Mouse (Mus musculus) heart, postnatal 36 days (tissue): ENCODE data around the gene Srpk2. TPM values are rescaled to one million over a fixed set of nuclear protein-coding genes. Genes with fewer than 3 reads are reported as not detected.
"Not testable (repeated sequence)": the region's sequence is repeated elsewhere in the genome, so short reads cannot be mapped to it uniquely, and the experiment has no call there.

Source experiments
- DNase-seq, 2 experiments: peaks; one replicate each; pipeline ENCODE4 v3.0.0; 2021 to 2022
- intact Hi-C: fragments of 180-260 bp; cut with DNase I; formaldehyde crosslinking; loops from one replicate; pipeline ENCODE4 v1.15.1; 2025
- total RNA-seq, 2 experiments: library from RNA; stranded (reverse); gene quantifications; 2 replicates each; pipeline ENCODE4 v1.2.3; 2021

The Srpk2 gene
- total RNA-seq, 2 experiments from 2014 or later: 35.9 to 36.5 TPM

- intact Hi-C loops: no loop called here
- DNase-seq: no peak
Measured at GRCm38 (mm10) chr5:23461688-23462087, 222.7 kb downstream of the Srpk2 start.

GRCm38 (mm10) chr5:23453561-23453960, 230.9 kb downstream of the Srpk2 start:
- intact Hi-C loops: loop anchor here (5.0 kb wide), 1 partner anchor 36 kb away; no protein-coding TSS in a partner anchor
- DNase-seq: not testable (repeated sequence)

Other genes with a start within 250 kb of the Srpk2 start
- 1 to 10 TPM; 9.5 TPM for gene Pus7, start 99.1 kb upstream of the Srpk2 start, total RNA-seq
- 10 to 100 TPM; 12.4 to 13.7 TPM for gene Rint1, start 103.1 kb upstream of the Srpk2 start, total RNA-seq
- 100 to 1,000 TPM; 105 to 107 TPM for gene Tomm7, start 159.5 kb upstream of the Srpk2 start, total RNA-seq